Mouse (Mus musculus): ENCODE results near the gene Tyms. TPM values are rescaled to one million over a fixed set of nuclear protein-coding genes. Genes with fewer than 3 reads are reported as not detected.
"Not testable (repeated sequence)": the region's sequence is repeated elsewhere in the genome, so short reads cannot be mapped to it uniquely, and the experiment has no call there.

The Tyms gene
- polyA plus RNA-seq, 1 experiment = 11.3 TPM

- DNase-seq (ENCODE audit: low read depth) = no peak
These were observed 29.9 kb upstream of the Tyms start for GRCm38 (mm10) chr5:30103340-30103739.

DNA sequence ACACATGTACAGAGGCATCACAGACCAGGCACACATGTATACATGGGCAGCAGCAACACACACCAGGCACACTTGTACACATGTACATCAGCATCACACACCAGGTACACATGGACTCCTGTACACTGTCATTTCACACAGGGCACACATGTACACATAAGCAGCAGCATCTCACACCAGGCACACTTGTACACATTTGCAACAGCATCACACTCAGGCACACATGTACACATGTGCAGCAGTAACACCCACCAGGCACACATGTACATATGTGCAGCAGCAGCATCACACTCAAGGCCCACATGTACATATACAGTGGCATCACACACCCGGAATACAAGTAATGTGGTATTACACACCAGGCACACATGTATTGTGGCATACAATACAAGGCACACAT lies 24.8 kb upstream of the Tyms start:
- DNase-seq (ENCODE audit: low read depth) = no peak

DNA sequence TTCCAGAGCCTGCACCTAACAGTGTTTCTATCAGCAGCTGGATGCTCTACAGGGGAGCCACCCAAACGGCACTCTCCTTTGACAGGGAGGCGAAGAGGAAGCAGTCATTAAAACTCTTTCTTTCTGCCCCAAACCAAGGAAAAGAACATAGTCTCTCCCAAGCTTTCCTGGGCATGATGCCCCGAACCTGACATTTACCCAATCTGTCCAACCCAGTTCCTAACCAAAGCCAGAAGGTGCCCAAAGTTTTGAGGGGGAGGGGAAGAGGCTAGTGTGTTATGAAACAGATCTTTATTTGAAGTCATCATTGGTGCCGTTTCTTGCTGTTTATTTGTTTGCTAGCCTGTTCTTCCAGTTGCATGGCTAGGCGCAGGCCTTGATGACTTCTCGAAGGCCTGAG lies 22.3 kb upstream of the Tyms start:
- DNase-seq (ENCODE audit: low read depth) = no peak

GRCm38 (mm10) chr5:30094399-30094798 lies 21.0 kb upstream of the Tyms start:
- DNase-seq (ENCODE audit: low read depth) = no peak

DNA sequence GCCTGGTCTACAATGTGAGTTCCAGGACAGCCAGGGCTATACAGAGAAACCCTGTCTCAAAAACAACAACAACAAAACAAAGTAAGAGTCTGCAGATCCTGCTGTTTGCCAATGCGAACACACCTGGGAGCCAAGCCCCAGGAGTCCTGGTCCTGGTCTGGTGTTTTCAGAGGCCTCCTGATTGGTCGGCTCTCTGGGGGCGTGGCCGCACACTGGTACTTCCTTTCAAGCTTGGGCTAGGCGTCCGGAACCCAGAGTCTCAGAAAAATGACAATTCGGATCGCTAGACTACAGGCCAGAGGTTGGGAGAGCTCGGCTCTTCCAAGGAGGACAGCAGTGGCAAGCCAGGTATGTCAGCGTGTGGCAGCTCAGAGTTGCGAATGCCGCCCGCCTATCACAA lies 19.3 kb upstream of the Tyms start:
- DNase-seq (ENCODE audit: low read depth) = no peak

DNA sequence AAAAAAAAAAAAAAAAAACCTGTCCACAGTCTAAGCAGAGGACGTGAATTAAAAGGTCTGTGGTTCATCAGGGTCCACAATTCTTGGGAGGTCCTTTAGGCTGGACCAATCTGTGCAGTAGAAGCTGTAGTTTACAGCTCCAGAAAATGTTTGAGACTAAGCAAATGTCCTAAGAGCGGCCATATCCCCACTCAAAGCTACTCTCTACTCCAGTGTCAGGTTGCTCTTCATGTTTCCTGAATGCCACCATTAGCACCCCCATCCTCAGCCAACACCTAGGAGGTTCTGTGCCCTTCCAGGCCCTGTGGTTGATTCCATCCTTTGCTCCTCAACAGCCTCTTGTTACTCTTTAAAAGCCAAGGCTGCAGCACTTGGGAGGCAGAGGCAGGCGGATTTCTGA lies 1.0 kb downstream of the Tyms start:
- DNase-seq (ENCODE audit: low read depth) = no peak

GRCm38 (mm10) chr5:30071677-30072076 lies 1.7 kb downstream of the Tyms start:
- DNase-seq (ENCODE audit: low read depth) = no peak

GRCm38 (mm10) chr5:30067726-30068125 lies 5.7 kb downstream of the Tyms start:
- no peak for DNase-seq (ENCODE audit: low read depth)

DNA sequence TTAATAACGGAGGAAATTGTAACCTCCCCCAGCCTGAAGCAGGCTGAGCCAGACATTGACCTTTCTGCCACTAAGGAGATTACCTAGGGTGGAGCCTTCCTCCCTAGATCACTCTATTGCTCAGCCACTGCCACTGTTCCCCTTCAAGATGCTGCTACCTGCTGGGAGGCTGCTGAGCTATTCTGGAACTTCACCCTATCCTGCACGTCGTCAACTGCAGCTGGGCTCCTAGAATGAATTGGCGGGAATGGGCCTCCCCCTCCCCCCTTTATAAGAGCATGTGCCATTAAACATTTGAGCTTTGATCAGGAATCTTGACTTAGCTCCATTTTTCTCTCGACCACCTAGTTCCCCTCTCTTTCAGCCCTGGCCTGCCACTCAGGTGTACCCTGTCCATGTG lies 13.8 kb downstream of the Tyms start:
- not testable (repeated sequence) for DNase-seq (ENCODE audit: low read depth)

DNA sequence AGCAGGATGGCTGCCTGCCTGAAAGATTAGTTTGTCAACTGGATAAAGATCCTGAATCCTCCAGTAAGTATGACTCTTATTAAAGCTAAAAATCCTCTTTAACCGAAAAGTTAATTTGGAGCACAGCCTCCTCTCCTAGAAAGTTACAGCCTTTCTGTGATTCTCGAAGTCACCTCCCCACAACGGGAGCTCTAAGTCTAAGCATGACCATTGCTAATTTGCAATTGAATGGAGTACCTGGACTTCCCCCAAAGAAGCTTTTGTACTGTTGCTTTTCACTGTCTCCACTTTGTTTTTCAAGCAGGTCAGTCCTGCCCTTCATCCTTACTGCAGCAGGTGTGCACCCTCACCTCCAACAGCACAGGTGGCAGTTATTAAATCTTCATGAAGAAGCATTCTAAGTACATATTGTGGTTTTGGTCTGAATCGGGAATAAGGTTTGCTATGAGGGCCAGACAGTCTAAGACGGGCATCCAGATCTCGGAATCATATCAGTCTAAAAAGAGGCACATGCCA lies 15.1 kb downstream of the Tyms start:
- no peak for DNase-seq (ENCODE audit: low read depth)

DNA sequence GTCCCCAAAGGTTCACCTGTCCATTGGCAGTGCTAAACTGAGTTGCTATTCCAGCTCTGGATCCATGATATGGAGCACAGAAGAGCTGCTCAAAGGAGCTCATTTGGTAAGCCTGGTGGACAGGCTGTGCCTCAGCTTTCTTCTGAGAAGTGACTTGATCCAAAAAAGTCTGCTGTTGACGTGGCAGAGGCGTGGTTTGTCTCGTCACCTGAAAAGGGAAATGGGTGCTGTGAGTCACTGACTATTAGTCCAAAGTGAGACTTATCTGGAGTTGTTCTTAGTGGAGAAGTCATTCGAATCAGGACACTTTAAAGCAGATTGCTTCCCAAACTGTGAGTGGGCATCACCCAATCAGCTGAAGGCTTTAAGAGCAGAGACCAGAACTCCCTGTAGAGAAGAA lies 33.6 kb downstream of the Tyms start:
- DNase-seq (ENCODE audit: low read depth) = not testable (repeated sequence)

DNA sequence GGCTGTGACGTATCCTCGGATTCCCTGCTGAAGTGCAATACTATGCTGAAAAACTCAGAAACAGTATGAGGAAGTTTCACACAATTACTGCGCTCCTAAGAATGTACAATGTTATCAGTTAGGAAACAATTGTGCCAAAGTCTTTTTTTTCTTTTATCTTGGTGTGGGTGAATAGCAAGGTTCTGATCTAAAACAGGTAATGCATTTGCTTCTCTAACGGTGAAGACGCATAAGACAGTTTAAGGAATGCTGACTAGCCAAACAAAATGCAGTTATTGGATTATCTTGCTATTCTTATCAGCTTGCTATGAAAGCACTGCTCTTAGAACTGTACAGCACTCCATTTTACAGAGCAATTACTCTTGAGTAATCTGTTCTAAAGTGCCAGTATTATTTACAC lies 34.1 kb downstream of the Tyms start:
- not testable (repeated sequence) for DNase-seq (ENCODE audit: low read depth)

DNA sequence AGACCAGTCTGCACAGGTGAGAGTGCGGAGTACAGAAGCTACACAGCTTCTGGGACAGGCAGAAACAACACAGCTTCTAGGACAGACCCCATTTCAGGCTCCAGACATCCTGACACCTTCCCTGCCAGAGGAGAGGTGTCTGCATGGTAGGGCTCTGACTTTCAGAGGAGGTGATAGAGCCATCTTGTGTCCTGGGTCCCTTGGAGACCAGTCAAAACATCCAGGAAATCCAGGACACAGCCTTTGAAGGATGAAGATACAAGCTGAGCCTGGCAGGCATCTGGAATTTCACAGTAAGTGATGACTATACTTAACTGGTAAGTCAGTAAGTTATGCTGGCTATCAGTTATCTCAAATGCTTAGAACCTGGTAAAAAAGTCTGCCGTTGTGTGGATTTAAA lies 36.3 kb downstream of the Tyms start:
- DNase-seq (ENCODE audit: low read depth) = not testable (repeated sequence)

GRCm38 (mm10) chr5:30035862-30036261 lies 37.6 kb downstream of the Tyms start:
- not testable (repeated sequence) for DNase-seq (ENCODE audit: low read depth)

DNA sequence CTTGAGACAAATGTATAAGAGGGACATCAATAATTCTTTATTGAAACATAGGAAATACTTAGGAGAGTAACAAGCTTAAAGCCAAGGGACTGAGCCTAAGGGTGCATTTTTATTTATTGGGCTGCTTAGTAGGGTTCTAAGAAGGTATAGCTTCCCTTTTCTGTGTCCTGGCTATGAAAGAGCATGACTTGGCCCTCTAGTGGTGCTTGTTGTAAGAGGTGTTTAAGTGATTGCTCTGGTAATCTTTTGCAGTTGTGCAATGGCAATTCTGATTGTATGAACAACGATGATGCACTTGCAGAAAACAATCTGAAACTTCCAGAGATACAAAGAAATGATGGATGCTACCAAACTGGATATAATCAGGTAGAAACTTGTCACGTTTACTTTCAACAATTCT lies 58.8 kb downstream of the Tyms start:
- DNase-seq (ENCODE audit: low read depth) = no peak

DNA sequence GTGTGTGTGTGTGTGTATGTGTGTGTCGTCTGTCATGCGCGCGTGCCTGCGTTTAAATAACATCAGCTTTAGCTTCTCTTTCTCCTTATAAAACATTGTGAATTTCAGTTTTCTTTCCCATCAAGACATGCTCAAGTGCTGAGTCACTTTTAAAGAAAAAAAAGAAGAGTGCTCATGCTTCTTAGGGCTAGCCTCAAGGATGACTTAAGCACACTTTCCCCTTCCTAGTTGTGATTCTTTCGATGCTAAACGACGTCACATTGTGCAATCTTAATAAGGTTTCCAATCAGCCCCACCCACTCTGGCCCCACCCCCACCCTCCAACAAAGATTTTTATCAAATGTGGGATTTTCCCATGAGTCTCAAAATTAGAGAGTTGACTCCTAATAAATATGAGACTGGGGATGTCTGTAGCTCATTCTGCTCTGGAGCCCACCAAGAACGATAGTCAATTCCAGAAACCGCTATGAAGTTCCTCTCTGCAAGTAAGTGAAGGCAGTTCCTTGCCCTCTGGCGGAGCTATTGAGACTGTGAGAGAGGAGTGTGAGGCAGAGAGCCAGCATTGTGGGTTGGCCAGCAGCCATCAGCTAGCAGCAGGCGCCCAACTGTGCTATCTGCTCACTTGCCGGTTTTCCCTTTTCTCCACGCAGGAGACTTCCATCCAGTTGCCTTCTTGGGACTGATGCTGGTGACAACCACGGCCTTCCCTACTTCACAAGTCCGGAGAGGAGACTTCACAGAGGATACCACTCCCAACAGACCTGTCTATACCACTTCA lies 60.5 kb downstream of the Tyms start, which contains the start of gene Il6:
TSS of gene Il6 (plus strand) at position 389 of the 778 bp plus-strand sequence.
- no peak for DNase-seq (ENCODE audit: low read depth)

Other genes with a start within 250 kb of the Tyms start
- gene Il6, start 60.5 kb downstream of the Tyms start, polyA plus RNA-seq (2012; rRNA removed) = 0.19 TPM in 1 of 2 replicates, not detected in the other
- 0.05 and 0.07 TPM in 2 replicates for gene Garem2, start 31.5 kb upstream of the Tyms start, polyA plus RNA-seq (2012; rRNA removed)
- not detected in 2 replicates for gene 3110082J24Rik, start 32.5 kb upstream of the Tyms start, polyA plus RNA-seq (2012; rRNA removed)
- gene Hadha, start 81.5 kb upstream of the Tyms start, polyA plus RNA-seq (2012; rRNA removed) = 67.2 and 74.1 TPM in 2 replicates
- 109 and 124 TPM in 2 replicates for gene Hadhb, start 81.6 kb upstream of the Tyms start, polyA plus RNA-seq (2012; rRNA removed)
- 0.77 and 1.2 TPM in 2 replicates for gene Adgrf3, start 132.1 kb upstream of the Tyms start, polyA plus RNA-seq (2012; rRNA removed)
- gene Selenoi, start 159.0 kb upstream of the Tyms start, polyA plus RNA-seq (2012; rRNA removed) = 30.1 and 37.6 TPM in 2 replicates
- 0.43 and 1.1 TPM in 2 replicates for gene Drc1, start 207.8 kb upstream of the Tyms start, polyA plus RNA-seq (2012; rRNA removed)

Data from gonadal fat pad, adult 2 months (tissue).